Mouse (Mus musculus): ENCODE data around the gene Atg9b. TPM values are rescaled to one million over a fixed set of nuclear protein-coding genes. Genes with fewer than 3 reads are reported as not detected.

Gene Atg9b
- total and polyA plus RNA-seq, 3 experiments = 0.89 to 2.2 (median 1.1) TPM

DNA sequence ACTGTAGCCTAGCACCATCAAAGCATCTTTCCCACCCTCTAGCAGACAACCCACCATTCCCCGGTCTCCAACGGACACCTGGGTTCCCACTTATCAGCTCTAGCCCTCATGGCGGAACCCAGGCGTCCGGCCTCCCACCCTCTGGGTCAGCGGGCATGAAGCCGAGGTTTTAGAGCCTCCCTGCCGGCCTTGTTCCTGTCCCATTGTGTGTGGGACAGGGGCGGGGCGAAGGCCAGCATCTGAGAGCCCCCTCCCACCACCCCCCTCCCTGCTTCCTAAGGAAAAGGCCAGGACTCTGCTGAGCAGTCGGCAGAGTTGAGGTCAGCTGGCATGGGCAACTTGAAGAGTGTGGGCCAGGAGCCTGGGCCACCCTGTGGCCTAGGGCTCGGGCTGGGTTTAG lies 27.4 kb downstream of the Atg9b start, which contains the start of gene Nos3:
Gene Nos3, plus strand, starts transcription at position 303 of the 400 bp plus-strand sequence.
- Histone ChIP-seq H3K4me3 (peak within 1 kb of the TSS; percentile 77), H3K9ac (ENCODE audit: low read depth, low read length) (peak within 1 kb of the TSS; percentile 85), H3K27ac (peak within 1 kb of the TSS; percentile 95), H3K4me1 (ENCODE audit: control insufficient read depth, insufficient read depth, low read length) (peaks cover 7% of the 10 kb centered on the region), H3K27me3 (ENCODE audit: control insufficient read depth, insufficient read depth, low read length) (no peaks in the 10 kb centered on the region), H3K36me3 (ENCODE audit: control insufficient read depth, insufficient read depth, low read length) (no peaks in the 10 kb centered on the region), H3K79me2 (replicated peaks; ENCODE audit: control insufficient read depth, insufficient read depth, low read length) (no peaks in the 10 kb centered on the region)
- intact Hi-C loops (cut with DNase I) = loop anchor here (1.0 kb wide), 1 partner anchor 20 kb away; no protein-coding TSS in a partner anchor
- WGBS = 41% methylated on average over 12 of the region's 12 CpGs
- peak; percentile 79 to 87 for DNase-seq
- TF ChIP-seq POLR2A (IDR thresholded peaks at IDR 0.05; ENCODE audit: insufficient read depth, low read depth, low read length) = peak; percentile 90
- TF ChIP-seq EP300 (IDR thresholded peaks at IDR 0.05; ENCODE audit: insufficient read depth, low read depth, low read length) = peak; percentile 76
- TF ChIP-seq CTCF (IDR thresholded peaks at IDR 0.05) = no peak

DNA sequence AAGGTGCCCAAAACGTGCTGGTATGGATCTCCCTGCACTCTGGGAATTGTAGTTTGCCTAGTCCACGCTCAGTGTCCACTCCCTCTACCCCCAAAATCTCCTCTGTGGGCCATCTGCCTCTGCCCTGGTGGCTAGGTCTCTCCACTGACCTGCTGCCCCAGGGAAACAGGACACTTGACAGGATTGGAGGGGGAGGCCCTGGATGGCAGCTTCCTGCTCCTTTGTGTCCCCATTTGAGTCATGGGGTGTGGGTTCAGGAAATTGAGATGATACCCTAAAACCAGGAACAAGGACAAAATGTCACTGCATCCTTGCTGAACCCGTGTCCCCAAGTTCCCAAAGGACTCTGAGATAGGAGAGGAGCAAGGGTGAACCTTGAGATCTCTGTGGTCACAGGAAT lies 27.9 kb downstream of the Atg9b start:
- H3K79me2 ChIP-seq (replicated peaks; ENCODE audit: control insufficient read depth, insufficient read depth, low read length) = no peaks in the 10 kb centered on the region
- no peak for DNase-seq
- 48% methylated on average over 3 of the region's 3 CpGs for WGBS
- H3K36me3 ChIP-seq (ENCODE audit: control insufficient read depth, insufficient read depth, low read length) = no peaks in the 10 kb centered on the region
- no peak overlapping the region for H3K9ac ChIP-seq (ENCODE audit: low read depth, low read length)
- H3K4me3 ChIP-seq = no peak overlapping the region
- TF ChIP-seq CTCF (IDR thresholded peaks at IDR 0.05) (no peak), EP300 (IDR thresholded peaks at IDR 0.05; ENCODE audit: insufficient read depth, low read depth, low read length) (no peak), POLR2A (IDR thresholded peaks at IDR 0.05; ENCODE audit: insufficient read depth, low read depth, low read length) (no peak)
- intact Hi-C loops (cut with DNase I) = loop anchor here (1.0 kb wide), 1 partner anchor 20 kb away; no protein-coding TSS in a partner anchor
- H3K27ac ChIP-seq = peak overlapping the region; percentile 69
- no peaks in the 10 kb centered on the region for H3K27me3 ChIP-seq (ENCODE audit: control insufficient read depth, insufficient read depth, low read length)
- H3K4me1 ChIP-seq (ENCODE audit: control insufficient read depth, insufficient read depth, low read length) = peaks cover 7% of the 10 kb centered on the region

DNA sequence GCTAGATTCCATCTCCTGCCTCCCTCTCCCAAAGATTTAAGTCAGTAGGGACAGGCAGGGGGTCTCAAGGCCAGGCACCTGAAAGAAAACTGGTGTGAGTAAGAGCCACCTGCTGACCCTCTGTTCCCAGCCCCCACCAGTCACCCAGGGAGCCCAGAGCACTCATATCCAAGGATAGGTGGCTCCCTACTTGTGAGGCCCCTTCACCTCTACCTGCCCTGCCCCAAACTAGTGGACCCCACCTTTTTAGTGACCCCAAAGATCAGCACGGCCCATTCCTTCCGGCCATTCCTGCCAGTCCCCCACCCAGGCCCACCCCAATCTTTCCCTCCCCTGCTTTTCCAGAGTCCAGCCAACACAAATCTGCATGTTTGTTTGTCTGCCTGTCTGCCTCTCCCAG lies 28.5 kb downstream of the Atg9b start:
- WGBS = 68% methylated on average over 2 of the region's 2 CpGs
- peaks cover 7% of the 10 kb centered on the region for H3K4me1 ChIP-seq (ENCODE audit: control insufficient read depth, insufficient read depth, low read length)
- no peaks in the 10 kb centered on the region for H3K36me3 ChIP-seq (ENCODE audit: control insufficient read depth, insufficient read depth, low read length)
- TF ChIP-seq EP300 (IDR thresholded peaks at IDR 0.05; ENCODE audit: insufficient read depth, low read depth, low read length) (no peak), CTCF (IDR thresholded peaks at IDR 0.05) (no peak), POLR2A (IDR thresholded peaks at IDR 0.05; ENCODE audit: insufficient read depth, low read depth, low read length) (no peak)
- H3K79me2 ChIP-seq (replicated peaks; ENCODE audit: control insufficient read depth, insufficient read depth, low read length) = no peaks in the 10 kb centered on the region
- H3K9ac ChIP-seq (ENCODE audit: low read depth, low read length) = no peak overlapping the region
- H3K4me3 ChIP-seq = no peak overlapping the region
- H3K27ac ChIP-seq = peak overlapping the region; percentile 69
- H3K27me3 ChIP-seq (ENCODE audit: control insufficient read depth, insufficient read depth, low read length) = no peaks in the 10 kb centered on the region
- intact Hi-C loops (cut with DNase I) = no loop called here
- DNase-seq = no peak

DNA sequence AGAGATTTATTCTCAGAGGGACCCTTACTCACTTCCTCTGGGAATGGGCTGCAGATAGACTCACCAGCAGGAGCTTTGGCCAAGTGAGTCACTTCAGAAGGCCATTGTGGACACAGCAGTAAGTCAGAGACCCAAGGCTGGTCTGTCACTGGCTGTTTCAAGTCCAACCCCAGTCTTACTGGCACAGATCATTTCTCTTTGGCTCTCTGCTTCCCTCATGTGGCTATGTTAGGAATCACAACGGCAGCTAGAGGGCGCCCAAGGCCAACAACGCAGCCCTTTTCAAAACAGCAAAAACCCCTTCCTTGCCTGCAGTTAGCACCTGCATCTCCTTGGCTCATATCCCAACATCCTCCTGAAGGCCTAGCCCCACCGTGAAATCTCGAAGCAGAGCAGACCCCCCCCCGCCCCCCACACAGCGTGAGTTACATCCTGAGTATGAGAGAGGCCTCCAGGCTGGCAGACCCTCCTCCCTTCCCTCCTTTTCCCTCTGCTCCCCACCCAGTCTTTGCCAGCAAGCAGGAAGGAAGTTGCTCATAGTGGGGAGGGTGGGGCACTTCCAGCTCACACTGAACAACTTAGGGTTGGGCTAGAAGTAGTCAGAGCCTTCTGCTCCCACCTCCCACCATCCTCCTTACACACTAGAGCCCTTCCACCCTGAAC lies 31.0 kb downstream of the Atg9b start:
- DNase-seq = peak; percentile 83 to 86
- WGBS = 3% methylated on average over 7 of the region's 7 CpGs
- peak overlapping the region; percentile 60 for H3K27ac ChIP-seq
- H3K4me3 ChIP-seq = no peak overlapping the region
- H3K36me3 ChIP-seq (ENCODE audit: control insufficient read depth, insufficient read depth, low read length) = no peaks in the 10 kb centered on the region
- H3K9ac ChIP-seq (ENCODE audit: low read depth, low read length) = no peak overlapping the region
- intact Hi-C loops (cut with DNase I) = loop anchor here (1.0 kb wide), 2 partner anchors 95 to 100 kb away; no protein-coding TSS in a partner anchor
- H3K4me1 ChIP-seq (ENCODE audit: control insufficient read depth, insufficient read depth, low read length) = peaks cover 7% of the 10 kb centered on the region
- no peak; the same call in 1 of the 2 replicates for TF ChIP-seq CTCF (IDR thresholded peaks at IDR 0.05)
- TF ChIP-seq EP300 (IDR thresholded peaks at IDR 0.05; ENCODE audit: insufficient read depth, low read depth, low read length) = peak; percentile 90
- TF ChIP-seq POLR2A (IDR thresholded peaks at IDR 0.05; ENCODE audit: insufficient read depth, low read depth, low read length) = no peak
- no peaks in the 10 kb centered on the region for H3K79me2 ChIP-seq (replicated peaks; ENCODE audit: control insufficient read depth, insufficient read depth, low read length)
- H3K27me3 ChIP-seq (ENCODE audit: control insufficient read depth, insufficient read depth, low read length) = no peaks in the 10 kb centered on the region

DNA sequence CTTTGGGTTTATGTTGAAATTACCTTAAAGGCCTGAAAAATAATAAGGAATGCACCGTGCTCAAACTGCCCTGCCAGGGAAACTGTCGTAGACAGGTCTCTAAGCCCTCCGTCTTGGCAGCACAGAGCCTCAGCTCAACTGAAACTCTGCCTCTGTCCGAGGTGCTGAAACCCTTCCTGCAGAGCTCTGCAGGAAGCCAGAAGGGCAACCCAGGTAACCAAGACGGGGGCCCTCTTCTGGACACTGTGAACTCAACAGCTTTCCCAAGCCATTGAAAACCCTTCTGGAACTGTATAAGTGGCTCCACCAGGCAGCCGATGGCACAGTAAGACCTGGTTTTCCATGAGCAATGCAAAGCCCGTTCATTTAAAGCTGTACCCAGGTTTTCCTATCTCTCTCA lies 34.5 kb downstream of the Atg9b start:
- TF ChIP-seq EP300 (IDR thresholded peaks at IDR 0.05; ENCODE audit: insufficient read depth, low read depth, low read length) (0 out of 2 replicates have a peak, but pooled peaks have one; percentile 59), CTCF (IDR thresholded peaks at IDR 0.05) (peak; percentile 73), POLR2A (IDR thresholded peaks at IDR 0.05; ENCODE audit: insufficient read depth, low read depth, low read length) (no peak)
- H3K36me3 ChIP-seq (ENCODE audit: control insufficient read depth, insufficient read depth, low read length) = no peaks in the 10 kb centered on the region

DNA sequence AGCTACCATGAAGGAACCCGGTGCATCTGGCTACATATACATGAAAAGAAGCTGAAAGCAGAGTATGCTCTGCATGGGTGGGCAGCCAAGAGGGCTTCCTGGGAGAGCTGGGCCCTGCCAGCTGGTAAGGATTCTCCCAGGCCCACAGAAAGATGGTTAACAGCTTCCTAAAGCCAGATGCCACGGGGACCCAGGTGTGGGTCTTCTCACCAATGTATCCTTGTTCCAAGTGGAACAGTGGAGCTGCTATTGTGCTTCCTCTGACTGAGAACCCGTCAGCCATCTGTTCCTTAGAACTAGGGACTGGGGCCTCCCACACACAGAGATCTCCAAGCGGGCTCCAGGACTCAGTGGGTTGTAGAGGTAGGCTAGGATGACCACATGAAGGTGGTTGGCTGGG lies 35.2 kb downstream of the Atg9b start:
- H3K79me2 ChIP-seq (replicated peaks; ENCODE audit: control insufficient read depth, insufficient read depth, low read length) = no peaks in the 10 kb centered on the region
- H3K36me3 ChIP-seq (ENCODE audit: control insufficient read depth, insufficient read depth, low read length) = no peaks in the 10 kb centered on the region
- WGBS = 54% methylated on average over 4 of the region's 4 CpGs
- no peak for TF ChIP-seq POLR2A (IDR thresholded peaks at IDR 0.05; ENCODE audit: insufficient read depth, low read depth, low read length)
- no peak for TF ChIP-seq EP300 (IDR thresholded peaks at IDR 0.05; ENCODE audit: insufficient read depth, low read depth, low read length)
- TF ChIP-seq CTCF (IDR thresholded peaks at IDR 0.05) = no peak
- H3K4me3 ChIP-seq = no peak overlapping the region
- no peak for DNase-seq
- H3K27me3 ChIP-seq (ENCODE audit: control insufficient read depth, insufficient read depth, low read length) = no peaks in the 10 kb centered on the region; the same call in 1 of the 2 replicates
- H3K27ac ChIP-seq = no peak overlapping the region
- H3K4me1 ChIP-seq (ENCODE audit: control insufficient read depth, insufficient read depth, low read length) = no peaks in the 10 kb centered on the region
- no peak overlapping the region for H3K9ac ChIP-seq (ENCODE audit: low read depth, low read length)
- intact Hi-C loops (cut with DNase I) = loop anchor here (1.0 to 5.0 kb wide), 2 partner anchors 20 to 36 kb away; partner anchors contain the start of genes Abcb8 and Atg9b

More for the DNA sequence above, 34.5 kb downstream of the Atg9b start:
- Histone ChIP-seq H3K79me2 (replicated peaks; ENCODE audit: control insufficient read depth, insufficient read depth, low read length) (no peaks in the 10 kb centered on the region), H3K4me1 (ENCODE audit: control insufficient read depth, insufficient read depth, low read length) (no peaks in the 10 kb centered on the region), H3K9ac (ENCODE audit: low read depth, low read length) (no peak overlapping the region), H3K4me3 (no peak overlapping the region), H3K27ac (no peak overlapping the region), H3K27me3 (ENCODE audit: control insufficient read depth, insufficient read depth, low read length) (no peaks in the 10 kb centered on the region; the same call in 1 of the 2 replicates)
- 13% methylated on average over 7 of the region's 7 CpGs for WGBS
- intact Hi-C loops (cut with DNase I) = loop anchor here (1.0 to 5.0 kb wide), 2 partner anchors 21 to 35 kb away; partner anchors contain the start of genes Abcb8 and Atg9b
- peak; percentile 62 to 68 for DNase-seq
